Mouse (Mus musculus) megakaryocyte, embryonic 14.5 days (primary cell): ENCODE results near the gene Lrrc8a.

ENCODE experiments used
- FLI1 ChIP-seq: IDR thresholded peaks from 2 replicates; pipeline ENCODE4 v1.6.1; 2012; ENCODE audit warnings: low read length, inconsistent platforms, mixed read lengths
- GATA1 ChIP-seq: IDR thresholded peaks from 3 replicates; pipeline ENCODE4 v1.6.1; 2012; ENCODE audit warnings: mixed read lengths, low read length, inconsistent platforms, borderline replicate concordance

DNA sequence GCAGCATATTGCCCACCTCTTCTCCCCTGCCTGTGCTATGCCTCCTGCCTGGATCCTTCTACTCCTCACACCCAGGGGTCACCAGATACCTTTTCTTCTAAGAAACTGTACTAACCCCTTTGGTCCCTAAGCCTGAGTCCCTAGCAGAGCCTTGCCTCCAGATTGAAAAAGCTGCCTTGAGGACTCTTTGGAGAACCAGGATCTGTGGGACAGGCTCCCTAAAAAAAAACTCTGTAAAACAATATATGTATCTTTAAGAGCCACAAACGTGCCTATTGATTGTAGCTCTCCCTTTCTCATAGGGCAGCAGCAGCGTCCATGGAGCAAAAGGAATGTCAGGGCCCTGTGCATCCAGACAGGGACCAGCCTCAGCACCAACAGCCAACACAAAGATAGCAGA lies 2.8 kb downstream of the Lrrc8a start, which contains the start of gene Gm28035:
- TF ChIP-seq GATA1 = no peak
- no peak for TF ChIP-seq FLI1
